Mouse (Mus musculus) bone marrow macrophage, adult 2 months (primary cell): ENCODE results near the gene Ano10.

Experiments
- CTCF ChIP-seq: IDR thresholded peaks from 2 replicates; pipeline ENCODE4 v1.5.1; 2012; ENCODE audit warnings: low read depth, mild to moderate bottlenecking, low read length, moderate library complexity
- POLR2A ChIP-seq: IDR thresholded peaks from 2 replicates; pipeline ENCODE4 v1.6.1; 2012; ENCODE audit warnings: mild to moderate bottlenecking, low read depth, low read length, borderline replicate concordance

GRCm38 (mm10) chr9:122135095-122135884 lies 158.9 kb downstream of the Ano10 start:
- TF ChIP-seq POLR2A (no peak), CTCF (no peak)
